Mouse (Mus musculus): ENCODE measurements around the gene Snu13. TPM values are rescaled to one million over a fixed set of nuclear protein-coding genes. Genes with fewer than 3 reads are reported as not detected.
A peak's percentile ranks its signal among the peaks of the same experiment; 100 is the strongest.

Snu13 gene
- polyA plus RNA-seq, 1 experiment from 2014 or later: 130 TPM

DNA sequence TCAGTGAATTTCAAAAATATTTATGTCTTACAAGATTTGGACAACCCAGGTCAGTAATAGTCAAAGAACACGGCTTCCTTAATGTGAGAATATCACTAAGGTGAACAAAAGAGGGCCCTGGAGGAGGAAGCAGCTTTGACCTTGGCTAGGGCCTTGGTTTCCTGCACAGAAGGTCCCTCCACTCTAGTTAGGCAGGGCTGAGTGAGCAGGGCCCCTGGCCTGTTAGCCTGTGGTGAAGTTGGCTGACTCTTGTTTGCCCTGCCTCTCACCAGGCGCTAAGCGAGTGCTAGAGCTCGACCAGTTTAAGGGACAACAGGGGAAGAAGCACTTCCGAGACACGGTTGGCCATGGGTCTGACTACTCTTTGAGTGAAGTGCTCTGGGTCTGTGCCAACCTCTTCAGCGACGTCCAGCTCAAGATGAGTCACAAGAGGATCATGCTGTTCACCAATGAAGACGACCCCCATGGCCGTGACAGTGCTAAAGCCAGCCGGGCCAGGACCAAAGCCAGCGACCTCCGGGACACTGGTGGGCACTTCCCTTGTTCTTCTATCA is 24.8 kb downstream of the Snu13 start:
- Histone ChIP-seq H3K27me3 (ENCODE audit: control insufficient read depth, insufficient read depth, low read length) (no peaks in the 10 kb centered on the region), H3K4me3 (ENCODE audit: low read depth, low read length) (no peak overlapping the region), H3K9me3 (ENCODE audit: control insufficient read depth, low read length) (no peaks in the 10 kb centered on the region), H3K4me2 (replicated peaks; ENCODE audit: low read depth) (no peak overlapping the region), H3K36me3 (ENCODE audit: control insufficient read depth, insufficient read depth, low read length) (peaks cover 13% of the 10 kb centered on the region), H3K27ac (replicated peaks) (no peak overlapping the region), H3K4me1 (replicated peaks; ENCODE audit: control insufficient read depth, insufficient read depth) (no peaks in the 10 kb centered on the region), H3K9ac (ENCODE audit: low read length) (no peak overlapping the region)
- WGBS: 77% methylated on average over 13 of the region's 13 CpGs
- ATAC-seq (ENCODE audit: low FRiP score, low TSS enrichment): no peak
- no peak for TF ChIP-seq CTCF (IDR thresholded peaks at IDR 0.05; ENCODE audit: low read depth)
- DNase-seq (ENCODE audit: low spot score): no peak

GRCm38 (mm10) chr15:82019288-82019687 is 28.1 kb downstream of the Snu13 start:
- TF ChIP-seq EP300 (optimal IDR thresholded peaks at IDR 0.05) (no peak), CTCF (IDR thresholded peaks at IDR 0.05; ENCODE audit: low read depth) (no peak)
- Histone ChIP-seq H3K9ac (ENCODE audit: low read length) (no peak overlapping the region), H3K9me3 (ENCODE audit: control insufficient read depth, low read length) (no peaks in the 10 kb centered on the region), H3K27ac (replicated peaks) (no peak overlapping the region), H3K36me3 (ENCODE audit: control insufficient read depth, insufficient read depth, low read length) (peaks cover 11% of the 10 kb centered on the region), H3K4me1 (replicated peaks; ENCODE audit: control insufficient read depth, insufficient read depth) (0 out of 2 replicates have a peak, but pooled peaks cover 4% of the 10 kb centered on the region), H3K27me3 (ENCODE audit: control insufficient read depth, insufficient read depth, low read length) (no peaks in the 10 kb centered on the region), H3K4me2 (replicated peaks; ENCODE audit: low read depth) (no peak overlapping the region), H3K4me3 (ENCODE audit: low read depth, low read length) (no peak overlapping the region)
- DNase-seq (ENCODE audit: low spot score) (no peak), ATAC-seq (ENCODE audit: low FRiP score, low TSS enrichment) (no peak)
- WGBS: 83% methylated on average over 3 of the region's 3 CpGs

DNA sequence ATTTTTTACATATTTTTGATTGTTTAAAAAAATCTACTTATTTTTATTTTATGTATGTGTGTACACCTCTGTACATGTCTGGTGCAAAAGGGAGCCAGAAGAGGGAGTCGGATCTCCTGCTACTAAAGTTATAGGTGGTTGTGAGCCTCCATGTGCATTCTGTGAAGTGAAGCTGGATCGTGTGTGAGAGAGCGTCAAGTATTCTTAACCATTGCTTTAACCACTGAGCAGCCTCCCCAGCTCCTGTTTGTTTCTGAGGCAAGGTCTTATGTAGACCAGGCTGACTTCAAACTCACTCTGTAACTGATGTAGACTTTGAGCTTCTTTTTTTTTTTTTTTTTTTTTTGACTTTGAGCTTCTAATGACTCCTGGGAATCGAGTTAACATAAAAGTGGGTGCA is 29.9 kb downstream of the Snu13 start:
- Histone ChIP-seq H3K27me3 (ENCODE audit: control insufficient read depth, insufficient read depth, low read length) (no peaks in the 10 kb centered on the region), H3K4me2 (replicated peaks; ENCODE audit: low read depth) (no peak overlapping the region), H3K36me3 (ENCODE audit: control insufficient read depth, insufficient read depth, low read length) (peaks cover 5% of the 10 kb centered on the region), H3K4me3 (ENCODE audit: low read depth, low read length) (no peak overlapping the region), H3K27ac (replicated peaks) (no peak overlapping the region), H3K9ac (ENCODE audit: low read length) (no peak overlapping the region), H3K9me3 (ENCODE audit: control insufficient read depth, low read length) (no peaks in the 10 kb centered on the region), H3K4me1 (replicated peaks; ENCODE audit: control insufficient read depth, insufficient read depth) (0 out of 2 replicates have a peak, but pooled peaks cover 4% of the 10 kb centered on the region)
- TF ChIP-seq CTCF (IDR thresholded peaks at IDR 0.05; ENCODE audit: low read depth): no peak
- no peak for TF ChIP-seq EP300 (optimal IDR thresholded peaks at IDR 0.05)
- DNase-seq (ENCODE audit: low spot score): no peak
- no peak for ATAC-seq (ENCODE audit: low FRiP score, low TSS enrichment)
- 62% methylated on average over 4 of the region's 4 CpGs for WGBS

DNA sequence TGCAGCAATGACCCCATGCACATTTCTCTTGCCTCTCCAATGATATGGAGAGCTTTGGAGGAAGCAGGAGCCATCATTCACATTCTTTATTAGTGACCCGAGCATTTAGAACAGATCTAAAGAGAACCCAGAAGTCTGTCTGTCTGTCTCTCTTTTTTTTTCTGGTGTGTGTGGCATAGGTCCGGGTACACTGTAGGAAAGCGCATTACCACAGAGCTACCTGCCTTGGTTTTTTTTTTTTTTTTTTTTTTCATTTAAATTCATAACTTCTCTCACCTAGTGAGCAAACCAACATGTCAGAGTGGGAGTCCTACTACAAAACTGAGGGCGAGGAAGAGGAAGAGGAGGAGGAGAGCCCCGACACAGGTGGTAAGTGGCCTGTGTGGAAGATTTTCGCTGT is 30.6 kb downstream of the Snu13 start:
- Histone ChIP-seq H3K4me3 (ENCODE audit: low read depth, low read length) (peak overlapping the region; percentile 86), H3K36me3 (ENCODE audit: control insufficient read depth, insufficient read depth, low read length) (peaks cover 5% of the 10 kb centered on the region; the same call in 1 of the 2 replicates), H3K27me3 (ENCODE audit: control insufficient read depth, insufficient read depth, low read length) (no peaks in the 10 kb centered on the region), H3K9me3 (ENCODE audit: control insufficient read depth, low read length) (no peaks in the 10 kb centered on the region), H3K4me2 (replicated peaks; ENCODE audit: low read depth) (peak overlapping the region; percentile 98), H3K4me1 (replicated peaks; ENCODE audit: control insufficient read depth, insufficient read depth) (0 out of 2 replicates have a peak, but pooled peaks cover 4% of the 10 kb centered on the region), H3K9ac (ENCODE audit: low read length) (peak overlapping the region; percentile 57), H3K27ac (replicated peaks) (no peak overlapping the region)
- no peak for TF ChIP-seq EP300 (optimal IDR thresholded peaks at IDR 0.05)
- no peak for TF ChIP-seq CTCF (IDR thresholded peaks at IDR 0.05; ENCODE audit: low read depth)
- DNase-seq (ENCODE audit: low spot score) (no peak), ATAC-seq (ENCODE audit: low FRiP score, low TSS enrichment) (no peak)
- WGBS: 16% methylated on average over 6 of the region's 6 CpGs

DNA sequence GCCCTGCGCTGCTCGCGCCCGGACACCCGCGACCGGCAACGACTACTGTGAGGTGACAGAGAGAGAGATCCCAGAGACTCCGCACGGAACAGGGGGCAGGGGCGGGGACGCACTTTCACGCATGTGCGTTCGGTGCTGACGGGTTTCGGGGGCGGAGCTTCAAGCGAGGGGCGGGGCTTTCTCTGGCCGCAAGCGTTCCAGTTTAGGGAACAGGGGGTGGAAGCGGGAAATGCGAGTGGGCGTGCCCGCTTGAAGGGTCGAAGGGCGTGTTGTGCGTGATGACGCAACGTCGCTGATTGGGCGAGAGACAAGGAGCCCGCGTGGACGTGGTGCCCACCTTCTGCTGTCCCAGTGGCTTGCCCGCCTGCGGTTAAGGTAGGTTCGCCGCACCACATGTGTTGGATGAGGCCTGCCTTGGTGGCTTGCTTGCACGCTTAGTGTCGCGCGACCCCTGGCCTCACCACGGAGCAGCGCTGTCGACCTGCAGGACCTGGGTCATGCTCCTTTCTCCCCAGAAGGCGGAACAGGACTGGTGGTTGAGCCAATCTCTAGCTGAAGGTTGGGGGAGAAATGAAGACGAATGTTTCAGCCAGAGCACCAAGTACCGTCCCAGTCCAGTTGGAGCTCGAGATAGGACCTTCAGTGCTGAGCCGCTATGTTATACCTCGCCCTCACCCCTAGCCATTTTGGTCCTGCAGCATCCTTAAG is 31.1 kb downstream of the Snu13 start:
- H3K27me3 ChIP-seq (ENCODE audit: control insufficient read depth, insufficient read depth, low read length): no peaks in the 10 kb centered on the region
- peak overlapping the region; percentile 98 for H3K4me2 ChIP-seq (replicated peaks; ENCODE audit: low read depth)
- DNase-seq (ENCODE audit: low spot score) (peak; percentile 99), ATAC-seq (ENCODE audit: low FRiP score, low TSS enrichment) (peak; percentile 93)
- H3K9me3 ChIP-seq (ENCODE audit: control insufficient read depth, low read length): no peaks in the 10 kb centered on the region
- TF ChIP-seq CTCF (IDR thresholded peaks at IDR 0.05; ENCODE audit: low read depth) (peak; percentile 42), EP300 (optimal IDR thresholded peaks at IDR 0.05) (no peak)
- H3K27ac ChIP-seq (replicated peaks): peak overlapping the region; percentile 75
- peaks cover 2% of the 10 kb centered on the region; the same call in 1 of the 2 replicates for H3K36me3 ChIP-seq (ENCODE audit: control insufficient read depth, insufficient read depth, low read length)
- H3K4me3 ChIP-seq (ENCODE audit: low read depth, low read length): peak overlapping the region; percentile 86
- peak overlapping the region; percentile 73 for H3K9ac ChIP-seq (ENCODE audit: low read length)
- H3K4me1 ChIP-seq (replicated peaks; ENCODE audit: control insufficient read depth, insufficient read depth): 0 out of 2 replicates have a peak, but pooled peaks cover 4% of the 10 kb centered on the region
- WGBS: under 1% methylated on average over 52 of the region's 53 CpGs

Measured in stomach, postnatal 0 days (tissue).